Mouse (Mus musculus) neural tube, embryonic 10.5 days (tissue): Measurements from ENCODE around the gene Prss53.

Experiments
- DNase-seq: peaks from one replicate; pipeline ENCODE4 v3.0.0-alpha.2; 2017; ENCODE audit warnings: low spot score; ENCODE audit errors: extremely low spot score

Gene Prss53

GRCm38 (mm10) chr7:127890798-127891197 is at the start of gene Prss53:
Gene Prss53 (minus strand): TSS chr7:127890970.
- no peak for DNase-seq

- peak; percentile 33 for DNase-seq
Measured at GRCm38 (mm10) chr7:127936216-127936884, 45.6 kb upstream of the Prss53 start.

- DNase-seq = no peak
Measured at GRCm38 (mm10) chr7:127935748-127936159, 45.0 kb upstream of the Prss53 start.

- peak; percentile 97 for DNase-seq
Measured at GRCm38 (mm10) chr7:127935028-127935722, 44.4 kb upstream of the Prss53 start.

- DNase-seq = no peak
Measured at GRCm38 (mm10) chr7:127934075-127934474, 43.3 kb upstream of the Prss53 start.

- peak; percentile 16 for DNase-seq
Measured at GRCm38 (mm10) chr7:127932273-127933031, 41.7 kb upstream of the Prss53 start.

- DNase-seq = no peak
Measured at GRCm38 (mm10) chr7:127931351-127932135, 40.8 kb upstream of the Prss53 start.

GRCm38 (mm10) chr7:127930636-127931035 is 39.9 kb upstream of the Prss53 start:
- no peak for DNase-seq

GRCm38 (mm10) chr7:127929923-127930322 is 39.2 kb upstream of the Prss53 start, which contains the start of gene Prss8:
Gene Prss8 (minus strand): TSS chr7:127930104.
- DNase-seq = no peak

- no peak for DNase-seq
Measured at GRCm38 (mm10) chr7:127928596-127928995, 37.8 kb upstream of the Prss53 start.

- DNase-seq = no peak
Measured at GRCm38 (mm10) chr7:127927726-127928125, 37.0 kb upstream of the Prss53 start.

- no peak for DNase-seq
Measured at GRCm38 (mm10) chr7:127926846-127927245, 36.1 kb upstream of the Prss53 start.

GRCm38 (mm10) chr7:127926066-127926465 is 35.3 kb upstream of the Prss53 start:
- DNase-seq = no peak

- no peak for DNase-seq
Measured at GRCm38 (mm10) chr7:127925252-127925651, 34.5 kb upstream of the Prss53 start.

- DNase-seq = no peak
Measured at GRCm38 (mm10) chr7:127923714-127924113, 32.9 kb upstream of the Prss53 start.

GRCm38 (mm10) chr7:127922451-127923275 is 31.9 kb upstream of the Prss53 start:
- no peak for DNase-seq

GRCm38 (mm10) chr7:127921516-127921915 is 30.7 kb upstream of the Prss53 start:
- DNase-seq = no peak

- DNase-seq = peak; percentile 20
Measured at GRCm38 (mm10) chr7:127919290-127919689, 28.5 kb upstream of the Prss53 start.

- peak; percentile 40 for DNase-seq
Measured at GRCm38 (mm10) chr7:127918203-127918602, 27.4 kb upstream of the Prss53 start.

GRCm38 (mm10) chr7:127915293-127915692 is 24.5 kb upstream of the Prss53 start:
- DNase-seq = no peak
